Mouse (Mus musculus) bone marrow, adult 2 months (tissue): Measurements from ENCODE around the gene Nadk.

ENCODE experiments used
- CTCF ChIP-seq: fragments of 200-500 bp; IDR thresholded peaks from 2 replicates; pipeline ENCODE4 v1.5.1; 2011; ENCODE audit warnings: low read length, control low read depth; ENCODE audit not compliant: control insufficient read depth, insufficient read depth
- POLR2A ChIP-seq: fragments of 200-500 bp; IDR thresholded peaks from 2 replicates; pipeline ENCODE4 v1.6.1; 2011; ENCODE audit warnings: low read depth, mild to moderate bottlenecking, control low read depth, low read length, borderline replicate concordance; ENCODE audit not compliant: control insufficient read depth

DNA sequence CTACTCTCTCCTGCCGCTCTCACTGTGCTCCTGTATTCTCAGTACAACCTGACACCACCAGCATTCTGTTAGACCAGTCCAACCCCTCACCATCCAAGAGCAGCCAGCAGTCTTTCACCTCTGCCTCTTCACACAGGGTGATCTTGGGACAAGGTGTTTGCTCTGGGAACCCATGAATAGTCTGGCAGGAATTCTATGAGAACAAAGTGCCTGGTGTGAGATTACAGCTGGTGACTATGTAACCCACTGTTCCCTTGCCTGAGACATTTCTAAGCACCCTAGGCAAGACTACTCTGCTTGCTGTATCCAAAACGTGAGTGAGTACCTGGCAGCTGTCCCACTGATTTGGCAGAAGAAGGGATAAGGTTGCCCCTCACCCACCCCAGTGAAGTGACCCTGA is 1.2 kb upstream of the Nadk start:
- TF ChIP-seq CTCF (no peak), POLR2A (no peak)
